Mouse (Mus musculus) lung, adult 2 months (tissue): ENCODE results near the gene Ap1g1. TPM values are rescaled to one million over a fixed set of nuclear protein-coding genes. Genes with fewer than 3 reads are reported as not detected.
"Not testable (repeated sequence)": the region's sequence is repeated elsewhere in the genome, so short reads cannot be mapped to it uniquely, and the experiment has no call there.

Experiments used
- DNase-seq: peaks from one replicate; pipeline ENCODE4 v3.0.0; 2022
- H3K4me1 ChIP-seq: fragments of 200-500 bp; 2 replicates; pipeline ENCODE4 v1.6.1; 2011; ENCODE audit warnings: low read length; ENCODE audit not compliant: control insufficient read depth, insufficient read depth
- H3K4me3 ChIP-seq: fragments of 200-500 bp; replicated peaks from 2 replicates; pipeline ENCODE3; 2011; ENCODE audit warnings: low read depth, mild to moderate bottlenecking, control low read depth, low read length; ENCODE audit errors: extremely low read depth
- CTCF ChIP-seq: fragments of 200-500 bp; IDR thresholded peaks from 2 replicates; pipeline ENCODE4 v1.5.1; 2011; ENCODE audit warnings: mild to moderate bottlenecking, low read length, control low read depth; ENCODE audit not compliant: insufficient read depth
- POLR2A ChIP-seq: fragments of 200-500 bp; IDR thresholded peaks from 2 replicates; pipeline ENCODE4 v1.6.1; 2011; ENCODE audit warnings: low read depth, mild to moderate bottlenecking, control low read depth, low read length, borderline replicate concordance; ENCODE audit errors: extremely low read depth
- WGBS: fragments of 180-500 bp; shearing (Covaris S2); methylation state at CpG from one replicate; pipeline ENCODE4 v1.1.7; 2018; 5-methylcytosine and 5-hydroxymethylcytosine counted together
- polyA plus RNA-seq: library from polyadenylated mRNA; depleted of rRNA; stranded (reverse); fragments of >200 nt; gene quantifications from 2 replicates; pipeline ENCODE4 v1.2.3, GENCODE M21; 2012

Ap1g1 gene
- polyA plus RNA-seq, 1 experiment, result 38.2 TPM

DNA sequence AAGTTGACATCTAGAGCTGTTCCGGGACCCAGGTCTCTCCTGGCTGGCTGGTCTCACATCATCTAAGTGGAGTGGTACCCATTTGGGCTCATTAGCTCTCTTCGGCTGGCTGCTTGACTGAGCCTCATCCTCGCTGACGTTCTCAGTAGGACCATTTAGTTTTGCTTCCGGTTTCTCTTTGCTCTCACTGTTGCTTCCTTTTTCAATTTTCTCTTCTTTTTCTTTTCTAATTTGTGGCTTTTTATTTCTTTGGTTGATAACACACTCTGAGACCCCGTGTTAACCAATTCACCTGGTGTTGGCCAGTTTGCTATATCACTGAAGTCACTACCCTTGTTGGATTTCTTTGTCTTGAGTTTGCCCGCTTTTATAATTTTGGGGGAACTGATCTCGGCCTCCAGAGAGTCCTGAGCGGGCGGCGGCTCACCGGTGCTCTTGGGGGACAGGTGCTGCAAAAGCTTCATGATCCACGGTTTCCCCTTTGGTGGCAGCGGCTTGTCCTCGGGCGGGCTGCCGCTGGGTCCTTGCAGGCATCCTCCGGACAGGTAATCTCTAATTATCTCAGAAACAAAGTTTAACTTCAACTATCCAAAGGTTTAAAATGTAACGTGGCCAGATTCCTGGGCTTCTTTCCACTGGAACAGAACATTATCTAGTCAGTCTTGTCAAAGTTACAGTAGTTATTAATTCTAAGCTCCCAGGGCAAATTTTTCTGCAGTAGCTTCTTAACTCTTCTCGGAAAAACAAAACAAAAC lies 26.4 kb upstream of the Ap1g1 start:
- 85% methylated on average over 20 of the region's 20 CpGs for WGBS
- DNase-seq, result no peak
- TF ChIP-seq CTCF (no peak), POLR2A (no peak)
- H3K4me1 ChIP-seq, result no peaks in the 10 kb centered on the region
- no peak overlapping the region for H3K4me3 ChIP-seq

DNA sequence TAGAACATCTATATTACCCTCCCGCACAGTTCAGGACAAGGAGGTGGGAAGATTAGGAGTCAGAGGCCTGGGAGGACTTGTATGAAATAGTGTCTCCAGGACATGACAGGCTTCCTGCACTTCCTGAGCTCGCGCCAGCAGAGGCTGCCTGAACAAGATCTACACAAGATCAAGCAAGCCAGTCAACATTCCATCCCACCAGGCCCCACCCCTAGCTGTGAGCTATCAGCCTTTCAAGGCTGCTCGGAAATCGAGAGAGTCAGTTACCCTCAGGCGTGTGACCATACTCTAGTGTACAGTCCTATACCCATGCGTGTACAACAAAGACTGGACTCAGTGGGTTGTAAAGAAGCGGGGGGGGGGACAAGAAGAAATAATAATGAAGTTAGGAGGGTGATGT lies 23.7 kb upstream of the Ap1g1 start:
- no peaks in the 10 kb centered on the region for H3K4me1 ChIP-seq
- no peak overlapping the region for H3K4me3 ChIP-seq
- TF ChIP-seq CTCF (no peak), POLR2A (no peak)
- WGBS, result 78% methylated on average over 8 of the region's 8 CpGs
- DNase-seq, result no peak

GRCm38 (mm10) chr8:109755554-109755953 lies 22.8 kb upstream of the Ap1g1 start:
- not testable (repeated sequence) for H3K4me1 ChIP-seq, H3K4me3 ChIP-seq, DNase-seq
- 59% methylated on average over 4 of the region's 4 CpGs for WGBS

- WGBS, result 54% methylated on average over 3 of the region's 3 CpGs
Observed at GRCm38 (mm10) chr8:109756849-109757248, 21.5 kb upstream of the Ap1g1 start.

GRCm38 (mm10) chr8:109759426-109759825 lies 18.9 kb upstream of the Ap1g1 start:
- Histone ChIP-seq H3K4me3 (no peak overlapping the region), H3K4me1 (no peaks in the 10 kb centered on the region)
- DNase-seq, result no peak
- 84% methylated on average over 7 of the region's 7 CpGs for WGBS
- TF ChIP-seq POLR2A (no peak), CTCF (no peak)

More at GRCm38 (mm10) chr8:109756849-109757248, 21.5 kb upstream of the Ap1g1 start:
- Histone ChIP-seq H3K4me3 (no peak overlapping the region), H3K4me1 (no peaks in the 10 kb centered on the region)
- DNase-seq, result no peak
- TF ChIP-seq POLR2A, result no peak
- no peak for TF ChIP-seq CTCF

DNA sequence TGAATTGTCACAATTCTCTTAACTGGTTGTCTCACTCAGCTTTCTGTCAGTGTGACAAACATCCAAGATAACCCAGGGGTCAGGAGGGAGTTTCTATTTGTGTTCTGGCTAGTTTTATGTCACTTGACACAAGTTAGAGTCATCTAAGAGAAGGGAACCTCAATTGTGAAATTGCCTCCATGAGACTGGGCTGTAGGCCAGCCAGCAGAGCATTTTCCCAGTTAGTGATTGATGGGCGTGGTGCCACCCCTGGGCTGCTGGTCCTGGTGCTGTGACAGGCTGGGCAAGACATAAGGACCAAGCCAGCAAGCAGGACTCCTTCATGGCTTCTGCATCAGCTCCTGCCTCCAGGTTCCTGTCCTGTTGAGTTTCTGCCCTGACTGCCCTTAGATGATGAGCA lies 18.1 kb upstream of the Ap1g1 start:
- Histone ChIP-seq H3K4me1 (no peaks in the 10 kb centered on the region), H3K4me3 (no peak overlapping the region)
- DNase-seq, result no peak
- 22% methylated on average over 1 of the region's 1 CpGs for WGBS
- TF ChIP-seq POLR2A, result no peak
- TF ChIP-seq CTCF, result no peak

DNA sequence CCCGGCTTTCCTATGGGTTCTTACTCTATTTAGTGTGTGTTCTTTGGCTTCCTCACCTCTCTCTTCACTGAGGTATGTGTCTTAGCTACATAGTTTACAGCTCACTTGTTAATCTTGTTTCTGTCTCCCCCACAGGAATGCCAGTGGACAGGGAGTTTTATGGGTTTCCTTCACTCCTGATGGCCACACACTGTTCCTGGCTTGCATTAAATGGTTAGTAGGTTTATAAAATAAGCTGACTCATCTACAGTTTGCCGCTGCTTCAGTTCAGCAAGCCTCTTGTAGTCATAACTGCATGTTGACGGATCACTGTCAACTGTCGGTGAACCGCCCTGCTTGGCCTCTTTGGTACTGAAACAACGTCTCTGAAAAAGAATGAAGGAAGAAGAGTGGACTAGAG lies 14.3 kb upstream of the Ap1g1 start:
- DNase-seq, result no peak
- 74% methylated on average over 6 of the region's 6 CpGs for WGBS
- TF ChIP-seq CTCF, result no peak
- TF ChIP-seq POLR2A, result no peak

GRCm38 (mm10) chr8:109766081-109766480 lies 12.3 kb upstream of the Ap1g1 start:
- TF ChIP-seq POLR2A, result no peak
- TF ChIP-seq CTCF, result no peak
- WGBS, result 46% methylated on average over 7 of the region's 7 CpGs
- DNase-seq, result no peak

More for the DNA sequence above, 14.3 kb upstream of the Ap1g1 start:
- H3K4me3 ChIP-seq, result no peak overlapping the region
- no peaks in the 10 kb centered on the region for H3K4me1 ChIP-seq

DNA sequence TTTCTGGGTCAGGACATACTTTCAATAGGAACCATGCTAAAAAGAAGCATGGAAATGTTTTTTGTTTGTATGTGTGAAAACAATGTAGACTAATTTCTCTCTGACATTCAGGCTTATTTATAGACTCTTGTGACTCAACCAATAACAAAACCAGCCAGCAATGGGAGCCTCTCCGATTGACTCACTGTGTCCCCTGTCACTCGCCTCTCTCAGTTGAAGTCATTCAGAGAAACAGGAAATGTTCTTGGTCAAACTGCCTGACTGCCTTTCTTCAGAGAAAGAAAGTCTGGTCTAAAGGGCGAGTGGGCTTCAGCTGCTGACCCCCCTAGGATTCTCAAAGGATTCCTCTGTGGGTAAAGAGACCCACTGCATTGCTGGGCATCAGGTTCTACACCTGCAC lies 5.2 kb upstream of the Ap1g1 start:
- Histone ChIP-seq H3K4me3 (no peak overlapping the region), H3K4me1 (no peaks in the 10 kb centered on the region)
- no peak for DNase-seq
- TF ChIP-seq CTCF (no peak), POLR2A (no peak)
- 27% methylated on average over 3 of the region's 3 CpGs for WGBS

More at GRCm38 (mm10) chr8:109766081-109766480, 12.3 kb upstream of the Ap1g1 start:
- Histone ChIP-seq H3K4me3 (no peak overlapping the region), H3K4me1 (no peaks in the 10 kb centered on the region)

GRCm38 (mm10) chr8:109777851-109778250 lies 503 bp upstream of the Ap1g1 start:
- DNase-seq, result no peak
- no peak for TF ChIP-seq CTCF
- TF ChIP-seq POLR2A, result no peak
- Histone ChIP-seq H3K4me1 (peaks cover 10% of the 10 kb centered on the region), H3K4me3 (no peak overlapping the region)
- WGBS, result 19% methylated on average over 5 of the region's 5 CpGs
